Mouse (Mus musculus) intestine, postnatal 0 days (tissue): ENCODE data around the gene Fam208a. TPM values are rescaled to one million over a fixed set of nuclear protein-coding genes. Genes with fewer than 3 reads are reported as not detected.

Experiments
- ATAC-seq: fragments of 200-750 bp; cut with Nextera tagmentation; 2 replicates; pipeline ENCODE4 v1.8.0; 2017; ENCODE audit warnings: mild to moderate bottlenecking, moderate TSS enrichment, moderate library complexity
- H3K27ac ChIP-seq: fragments of 300-500 bp; sonication (generic); 2 replicates; pipeline ENCODE4 v1.5.1; 2014; ENCODE audit warnings: mild to moderate bottlenecking, low read depth, low read length, moderate library complexity
- H3K27me3 ChIP-seq: fragments of 300-500 bp; sonication (generic); replicated peaks from 2 replicates; pipeline ENCODE4 v1.6.1; 2014; ENCODE audit warnings: low read length, mixed read lengths; ENCODE audit not compliant: control insufficient read depth, insufficient read depth
- H3K36me3 ChIP-seq: fragments of 300-500 bp; sonication (generic); 2 replicates; pipeline ENCODE4 v1.6.1; 2014; ENCODE audit warnings: mild to moderate bottlenecking, moderate library complexity; ENCODE audit not compliant: control insufficient read depth, insufficient read depth
- H3K4me1 ChIP-seq: fragments of 300-500 bp; sonication (generic); replicated peaks from 2 replicates; pipeline ENCODE4 v1.6.1; 2014; ENCODE audit warnings: antibody characterized with exemption, low read length, mixed read lengths; ENCODE audit not compliant: control insufficient read depth, insufficient read depth
- H3K4me2 ChIP-seq: fragments of 300-500 bp; sonication (generic); replicated peaks from 2 replicates; pipeline ENCODE4 v1.6.1; 2014; ENCODE audit warnings: low read depth, mild to moderate bottlenecking, moderate library complexity
- H3K4me3 ChIP-seq: fragments of 300-500 bp; sonication (generic); 2 replicates; pipeline ENCODE4 v1.5.1; 2014; ENCODE audit warnings: low read depth, low read length
- H3K9ac ChIP-seq: fragments of 300-500 bp; sonication (generic); 2 replicates; pipeline ENCODE4 v1.6.1; 2014; ENCODE audit warnings: mild to moderate bottlenecking, low read depth, low read length
- H3K9me3 ChIP-seq: fragments of 300-500 bp; sonication (generic); 2 replicates; pipeline ENCODE4 v1.6.1; 2016; ENCODE audit warnings: mixed run types; ENCODE audit not compliant: control insufficient read depth
- CTCF ChIP-seq: sonication (generic); IDR thresholded peaks from 2 replicates; pipeline ENCODE4 v1.5.1; 2016; ENCODE audit warnings: low read depth, mild to moderate bottlenecking, control low read depth, antibody characterized with exemption, moderate library complexity
- WGBS: fragments of 180-500 bp; shearing (Covaris S2); extraction: QIAGEN DNeasy Blood & Tissue Kit; methylation state at CpG from one replicate; pipeline ENCODE4 v1.1.7; 2014; 5-methylcytosine and 5-hydroxymethylcytosine counted together
- polyA plus RNA-seq: library from polyadenylated mRNA; unstranded; fragments of >200 nt; fragmentation: Nextera tagmentation; extraction: Ambion mirVana; gene quantifications from 2 replicates; pipeline ENCODE4 v1.2.1, GENCODE M21; 2015

Gene Fam208a
- polyA plus RNA-seq, 1 experiment from 2014 or later: 4.9 TPM

DNA sequence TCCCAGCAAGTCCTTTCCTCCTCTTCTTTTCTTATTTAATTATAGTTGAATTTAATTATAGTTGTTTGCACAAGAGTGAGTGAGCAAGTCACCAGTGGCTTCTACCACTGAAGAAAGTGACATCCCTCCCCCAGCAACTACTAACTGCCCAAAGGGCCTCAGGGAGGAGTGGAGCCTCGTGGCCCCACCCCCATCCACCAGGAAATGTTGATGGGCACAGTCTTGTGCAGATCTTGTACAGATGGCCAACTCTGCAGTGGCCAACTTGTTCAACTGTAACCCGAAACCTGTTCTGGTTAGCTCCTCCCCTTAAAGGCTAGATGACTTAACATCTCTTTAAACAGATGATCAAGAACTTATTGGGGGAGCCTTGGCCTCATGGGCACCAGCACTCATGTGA is 38.9 kb upstream of the Fam208a start:
- no peak overlapping the region for H3K27ac ChIP-seq
- H3K9ac ChIP-seq: no peak overlapping the region
- H3K9me3 ChIP-seq: no peaks in the 10 kb centered on the region
- H3K27me3 ChIP-seq: no peaks in the 10 kb centered on the region
- H3K4me1 ChIP-seq: no peaks in the 10 kb centered on the region
- no peak overlapping the region for H3K4me3 ChIP-seq
- H3K4me2 ChIP-seq: no peak overlapping the region
- 72% methylated on average over 2 of the region's 2 CpGs for WGBS
- H3K36me3 ChIP-seq: no peaks in the 10 kb centered on the region
- no peak for ATAC-seq
- no peak for TF ChIP-seq CTCF

- Histone ChIP-seq H3K9ac (no peak overlapping the region), H3K4me3 (no peak overlapping the region), H3K36me3 (peaks cover 3% of the 10 kb centered on the region; the same call in 1 of the 2 replicates), H3K27ac (no peak overlapping the region), H3K4me1 (no peaks in the 10 kb centered on the region), H3K4me2 (no peak overlapping the region), H3K9me3 (no peaks in the 10 kb centered on the region), H3K27me3 (no peaks in the 10 kb centered on the region)
- WGBS: 80% methylated on average over 7 of the region's 7 CpGs
- TF ChIP-seq CTCF: no peak
- ATAC-seq: no peak
Observed at GRCm38 (mm10) chr14:27390663-27391062, 38.0 kb upstream of the Fam208a start.

DNA sequence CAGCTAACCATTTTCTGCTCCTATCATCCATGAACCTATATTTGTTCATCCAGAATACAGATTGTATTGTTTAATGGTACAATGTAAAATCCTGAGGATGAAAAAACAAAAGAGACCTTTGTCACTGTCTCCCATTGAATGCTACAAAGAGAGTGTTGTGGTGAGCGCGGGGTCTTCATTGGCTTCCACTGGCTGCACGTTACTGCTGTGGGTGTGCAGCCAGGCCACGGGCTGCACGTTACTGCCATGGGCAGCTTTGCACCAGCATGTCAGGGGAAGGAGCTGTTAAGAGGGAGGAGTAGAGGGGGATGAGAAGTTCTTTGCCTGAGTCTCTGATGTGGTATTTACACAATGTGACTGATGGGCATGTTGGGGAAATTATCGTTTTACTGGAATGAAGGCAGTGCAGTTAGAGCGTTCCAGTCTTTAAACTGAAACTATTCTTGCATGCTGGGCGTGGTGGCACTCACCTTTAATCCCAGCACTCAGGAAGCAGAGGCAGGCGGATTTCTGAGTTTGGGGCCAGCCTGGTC is 36.8 kb upstream of the Fam208a start:
- Histone ChIP-seq H3K36me3 (peaks cover 3% of the 10 kb centered on the region; the same call in 1 of the 2 replicates), H3K27ac (no peak overlapping the region), H3K4me2 (no peak overlapping the region), H3K4me1 (no peaks in the 10 kb centered on the region), H3K27me3 (no peaks in the 10 kb centered on the region), H3K4me3 (no peak overlapping the region), H3K9ac (no peak overlapping the region), H3K9me3 (no peaks in the 10 kb centered on the region)
- WGBS: 73% methylated on average over 9 of the region's 9 CpGs
- no peak for TF ChIP-seq CTCF
- no peak for ATAC-seq

GRCm38 (mm10) chr14:27392660-27393059 is 36.0 kb upstream of the Fam208a start:
- H3K9me3 ChIP-seq: no peaks in the 10 kb centered on the region
- H3K27ac ChIP-seq: no peak overlapping the region
- H3K4me2 ChIP-seq: no peak overlapping the region
- H3K9ac ChIP-seq: no peak overlapping the region
- H3K4me3 ChIP-seq: no peak overlapping the region
- H3K36me3 ChIP-seq: peaks cover 6% of the 10 kb centered on the region; the same call in 1 of the 2 replicates
- 94% methylated on average over 2 of the region's 2 CpGs for WGBS
- no peaks in the 10 kb centered on the region for H3K27me3 ChIP-seq
- ATAC-seq: no peak
- TF ChIP-seq CTCF: peak; percentile 44
- H3K4me1 ChIP-seq: no peaks in the 10 kb centered on the region

- WGBS: 63% methylated on average over 10 of the region's 10 CpGs
- Histone ChIP-seq H3K4me2 (no peak overlapping the region), H3K27ac (no peak overlapping the region), H3K4me1 (no peaks in the 10 kb centered on the region), H3K36me3 (peaks cover 11% of the 10 kb centered on the region; the same call in 1 of the 2 replicates), H3K4me3 (no peak overlapping the region), H3K9me3 (no peaks in the 10 kb centered on the region), H3K9ac (no peak overlapping the region), H3K27me3 (no peaks in the 10 kb centered on the region)
- ATAC-seq: no peak
- TF ChIP-seq CTCF: no peak
Observed at GRCm38 (mm10) chr14:27393806-27394205, 34.8 kb upstream of the Fam208a start.

DNA sequence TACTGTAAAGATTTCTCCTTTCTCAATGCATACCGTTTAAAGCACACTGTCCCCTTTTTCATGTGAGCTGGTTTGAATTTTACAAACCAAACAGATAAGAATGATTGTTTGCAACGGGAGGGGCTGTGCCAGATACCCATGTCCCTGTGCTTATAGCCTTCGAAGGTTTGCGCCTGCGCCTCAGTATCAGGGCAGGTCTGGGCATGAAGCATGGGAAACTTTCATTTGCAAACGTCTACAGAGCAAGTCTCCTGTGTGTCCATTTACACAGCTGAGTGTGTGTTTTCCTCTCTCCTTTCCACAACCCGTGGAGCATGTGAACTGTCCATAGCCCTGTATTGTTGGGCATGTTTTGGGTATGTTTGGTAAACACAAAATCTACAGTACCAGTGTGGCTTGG is 32.2 kb upstream of the Fam208a start:
- no peak overlapping the region for H3K27ac ChIP-seq

More for the DNA sequence above, 32.2 kb upstream of the Fam208a start:
- Histone ChIP-seq H3K4me3 (no peak overlapping the region), H3K4me1 (no peaks in the 10 kb centered on the region), H3K27me3 (no peaks in the 10 kb centered on the region), H3K4me2 (no peak overlapping the region), H3K9me3 (no peaks in the 10 kb centered on the region), H3K9ac (no peak overlapping the region), H3K36me3 (peaks cover 24% of the 10 kb centered on the region; the same call in 1 of the 2 replicates)
- no peak for TF ChIP-seq CTCF
- no peak for ATAC-seq
- WGBS: 61% methylated on average over 7 of the region's 7 CpGs
